Mouse (Mus musculus) liver, embryonic 12.5 days (tissue): Measurements from ENCODE around the gene Prkcb. TPM values are rescaled to one million over a fixed set of nuclear protein-coding genes. Genes with fewer than 3 reads are reported as not detected.

Experiments
- ATAC-seq: fragments of 200-750 bp; cut with Nextera tagmentation; 2 replicates; pipeline ENCODE4 v1.8.0; 2017; ENCODE audit warnings: moderate number of reproducible peaks, mild to moderate bottlenecking, moderate library complexity
- H3K27ac ChIP-seq: fragments of 300-500 bp; sonication (generic); 2 replicates; pipeline ENCODE4 v1.5.1; 2016; ENCODE audit warnings: mild to moderate bottlenecking
- H3K27me3 ChIP-seq: fragments of 300-500 bp; sonication (generic); replicated peaks from 2 replicates; pipeline ENCODE4 v1.6.1; 2016; ENCODE audit warnings: mild to moderate bottlenecking, moderate library complexity
- H3K36me3 ChIP-seq: fragments of 300-500 bp; sonication (generic); 2 replicates; pipeline ENCODE4 v1.6.1; 2016; ENCODE audit warnings: mild to moderate bottlenecking, moderate library complexity
- H3K4me1 ChIP-seq: fragments of 300-500 bp; sonication (generic); 2 replicates; pipeline ENCODE4 v1.6.1; 2016
- H3K4me2 ChIP-seq: fragments of 300-500 bp; sonication (generic); 2 replicates; pipeline ENCODE4 v1.6.1; 2016; ENCODE audit warnings: mild to moderate bottlenecking, moderate library complexity
- H3K4me3 ChIP-seq: fragments of 300-500 bp; sonication (generic); 2 replicates; pipeline ENCODE4 v1.5.1; 2016; ENCODE audit warnings: mild to moderate bottlenecking, moderate library complexity
- H3K9ac ChIP-seq: fragments of 300-500 bp; sonication (generic); 2 replicates; pipeline ENCODE4 v1.6.1; 2016; ENCODE audit warnings: mild to moderate bottlenecking, moderate library complexity
- H3K9me3 ChIP-seq: fragments of 300-500 bp; sonication (generic); replicated peaks from 2 replicates; pipeline ENCODE4 v1.6.1; 2016; ENCODE audit warnings: mild to moderate bottlenecking, moderate library complexity
- WGBS: fragments of 180-500 bp; shearing (Covaris S2); methylation state at CpG from one replicate; pipeline ENCODE4 v1.1.7; 2016; ENCODE audit not compliant: insufficient replicate concordance; 5-methylcytosine and 5-hydroxymethylcytosine counted together
- polyA plus RNA-seq: library from polyadenylated mRNA; unstranded; fragments of >200 nt; fragmentation: Nextera tagmentation; extraction: Ambion mirVana; gene quantifications from 2 replicates; pipeline ENCODE4 v1.2.1, GENCODE M21; 2016

Gene Prkcb
- polyA plus RNA-seq, 1 experiment from 2014 or later = 2.3 TPM

DNA sequence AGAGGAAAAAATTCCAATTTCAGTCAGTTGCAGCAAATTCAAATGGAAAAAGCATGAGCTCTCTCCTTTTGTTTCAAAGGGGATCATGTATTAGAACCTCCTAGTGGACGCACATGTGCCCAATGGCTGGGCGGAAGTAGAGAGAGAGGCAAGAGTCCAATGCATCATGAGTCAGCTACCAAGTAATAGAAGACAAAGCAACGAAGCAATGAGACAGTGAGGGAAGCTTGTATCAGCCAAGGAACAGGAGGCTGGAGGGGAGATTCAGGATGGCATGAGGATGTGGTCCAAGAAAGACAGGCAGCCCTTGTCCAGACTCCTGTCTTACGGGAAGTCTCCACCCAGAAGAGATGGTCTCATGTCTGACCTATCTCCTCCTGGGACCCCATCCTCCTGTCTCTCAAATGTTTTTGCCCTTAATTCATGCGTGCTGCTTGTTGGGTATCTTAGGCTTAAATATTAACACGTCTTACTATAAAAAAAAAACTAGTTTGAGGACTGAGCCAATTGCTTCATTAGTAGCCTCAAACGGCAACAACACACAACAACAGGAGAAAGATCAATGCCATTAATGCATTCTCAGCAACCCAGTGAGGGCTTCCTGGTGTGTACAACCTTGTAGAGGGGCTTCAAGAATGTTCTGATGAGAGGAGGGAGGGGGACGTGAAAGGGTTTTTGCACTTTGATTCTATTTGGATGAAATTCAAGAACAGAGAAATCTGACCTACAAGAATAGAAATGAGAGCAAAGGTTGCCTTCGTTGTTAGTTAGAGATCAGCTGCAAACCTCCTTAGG is 245.2 kb downstream of the Prkcb start:
- WGBS = 73% methylated on average over 9 of the region's 9 CpGs
- H3K9ac ChIP-seq = no peak overlapping the region
- H3K27ac ChIP-seq = no peak overlapping the region
- H3K9me3 ChIP-seq = no peaks in the 10 kb centered on the region
- no peak for ATAC-seq
- H3K4me2 ChIP-seq = no peak overlapping the region
- H3K4me1 ChIP-seq = no peaks in the 10 kb centered on the region
- no peak overlapping the region for H3K4me3 ChIP-seq
- no peaks in the 10 kb centered on the region for H3K27me3 ChIP-seq
- H3K36me3 ChIP-seq = no peaks in the 10 kb centered on the region

DNA sequence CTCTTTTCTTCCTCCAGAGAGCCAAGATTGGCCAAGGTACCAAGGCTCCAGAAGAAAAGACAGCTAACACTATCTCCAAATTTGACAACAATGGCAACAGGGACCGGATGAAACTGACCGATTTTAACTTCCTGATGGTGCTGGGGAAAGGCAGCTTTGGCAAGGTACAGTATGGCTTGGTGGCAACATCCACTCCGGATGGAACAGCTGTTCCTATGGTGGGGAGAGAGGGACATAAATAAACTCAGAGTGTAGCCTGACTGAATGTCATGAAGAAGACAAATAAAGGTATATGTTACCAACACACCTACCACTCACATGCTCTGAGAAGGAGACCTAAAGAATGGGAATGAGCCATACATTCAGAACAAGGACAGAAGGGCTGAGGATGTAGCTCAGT is 256.1 kb downstream of the Prkcb start:
- 45% methylated on average over 3 of the region's 3 CpGs for WGBS
- Histone ChIP-seq H3K4me3 (no peak overlapping the region), H3K9me3 (no peaks in the 10 kb centered on the region), H3K36me3 (no peaks in the 10 kb centered on the region), H3K9ac (no peak overlapping the region), H3K4me2 (no peak overlapping the region), H3K4me1 (no peaks in the 10 kb centered on the region), H3K27ac (no peak overlapping the region), H3K27me3 (no peaks in the 10 kb centered on the region)
- ATAC-seq = no peak

DNA sequence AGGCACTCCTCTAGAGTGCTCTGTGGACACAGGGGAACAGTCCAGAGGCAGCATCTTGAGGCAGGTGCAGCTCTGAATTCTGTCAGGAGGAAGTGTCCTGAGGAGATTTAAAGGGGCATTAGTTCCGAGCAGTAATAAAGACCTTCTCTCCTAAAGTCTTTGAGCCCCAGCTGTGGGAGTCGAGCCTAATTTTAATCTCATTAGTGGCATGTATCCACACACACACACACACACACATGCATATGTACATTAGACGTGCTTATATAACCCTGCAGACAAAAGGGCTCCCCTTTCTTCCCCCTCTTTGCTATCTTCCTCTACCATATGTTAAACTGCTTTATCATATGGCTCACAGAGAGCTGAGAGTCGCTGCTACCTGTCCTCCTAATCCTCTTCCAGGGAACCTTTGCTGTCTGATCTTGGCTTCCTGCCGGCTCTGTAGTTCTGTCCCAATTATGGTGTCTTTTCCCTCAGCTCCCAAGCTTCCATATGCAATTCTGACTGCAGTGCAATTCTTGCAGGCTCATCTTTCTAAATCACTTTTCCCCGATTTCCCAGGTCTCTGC is 268.1 kb downstream of the Prkcb start:
- H3K4me3 ChIP-seq = no peak overlapping the region
- no peaks in the 10 kb centered on the region for H3K4me1 ChIP-seq
- ATAC-seq = no peak
- no peaks in the 10 kb centered on the region for H3K36me3 ChIP-seq
- no peak overlapping the region for H3K4me2 ChIP-seq
- no peak overlapping the region for H3K27ac ChIP-seq
- H3K9ac ChIP-seq = no peak overlapping the region
- H3K27me3 ChIP-seq = no peaks in the 10 kb centered on the region
- H3K9me3 ChIP-seq = no peaks in the 10 kb centered on the region
- whole genome bisulfite sequencing = 30% methylated on average over 6 of the region's 6 CpGs

DNA sequence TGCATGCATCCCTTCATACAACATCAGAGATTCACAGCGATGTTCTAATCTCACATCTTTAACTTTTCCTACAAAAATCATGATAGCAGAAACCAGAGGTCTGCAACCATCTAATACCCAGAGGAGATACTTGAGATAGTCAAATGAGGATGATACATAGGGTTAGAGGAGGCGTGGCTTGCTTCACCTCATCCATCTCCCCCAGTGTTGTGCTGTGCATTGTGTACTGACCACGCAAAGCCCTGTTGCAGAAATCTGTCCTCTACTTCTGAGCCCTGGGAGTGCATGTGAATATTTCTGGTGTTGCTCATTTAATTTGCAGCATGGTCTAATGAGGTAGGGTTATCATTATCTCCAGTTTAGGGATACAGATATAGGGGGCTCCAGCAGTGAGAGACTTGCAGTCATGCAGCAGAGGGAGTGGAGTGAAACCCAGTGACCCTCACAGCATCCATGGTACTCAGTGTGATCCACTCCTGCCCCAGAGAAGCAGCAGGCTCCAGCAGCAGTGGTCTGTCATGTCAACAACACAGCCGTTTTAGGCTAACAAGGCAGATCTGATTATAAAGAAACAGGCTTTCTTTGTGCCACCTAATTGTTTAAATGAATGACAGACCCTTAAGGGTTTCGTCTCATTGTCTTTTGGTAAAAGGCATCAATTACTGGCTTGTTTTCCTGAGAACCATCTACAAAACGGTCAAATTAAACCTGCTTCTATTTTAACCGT is 269.7 kb downstream of the Prkcb start:
- H3K4me2 ChIP-seq = no peak overlapping the region
- no peak overlapping the region for H3K4me3 ChIP-seq
- no peaks in the 10 kb centered on the region for H3K9me3 ChIP-seq
- no peak overlapping the region for H3K9ac ChIP-seq
- WGBS = 53% methylated on average over 7 of the region's 7 CpGs
- H3K27ac ChIP-seq = no peak overlapping the region
- H3K27me3 ChIP-seq = no peaks in the 10 kb centered on the region
- ATAC-seq = no peak
- no peaks in the 10 kb centered on the region for H3K4me1 ChIP-seq
- no peaks in the 10 kb centered on the region for H3K36me3 ChIP-seq

DNA sequence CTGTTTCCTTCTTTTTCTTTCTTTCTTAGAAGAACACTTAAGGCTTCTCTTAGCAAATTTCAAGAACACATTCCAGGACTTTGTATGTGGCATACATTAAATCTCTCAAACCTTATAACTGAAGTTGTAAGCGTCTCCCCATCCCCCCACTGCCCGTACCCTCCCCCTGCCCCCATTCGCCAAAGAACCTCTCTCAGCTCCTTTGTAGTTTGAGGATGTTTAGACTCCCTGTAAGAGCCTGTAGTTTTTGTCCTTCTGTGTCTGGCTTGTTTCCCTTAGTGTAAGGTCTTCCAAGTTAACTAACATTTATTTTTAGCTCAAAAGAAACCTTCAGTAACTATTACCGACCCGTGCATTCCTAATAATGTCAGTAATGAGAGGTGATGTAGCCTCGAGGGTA is 270.4 kb downstream of the Prkcb start:
- Histone ChIP-seq H3K4me3 (no peak overlapping the region), H3K27me3 (no peaks in the 10 kb centered on the region), H3K9ac (no peak overlapping the region), H3K4me1 (no peaks in the 10 kb centered on the region), H3K9me3 (no peaks in the 10 kb centered on the region), H3K27ac (no peak overlapping the region), H3K4me2 (no peak overlapping the region), H3K36me3 (no peaks in the 10 kb centered on the region)
- WGBS = 54% methylated on average over 6 of the region's 6 CpGs
- no peak for ATAC-seq

DNA sequence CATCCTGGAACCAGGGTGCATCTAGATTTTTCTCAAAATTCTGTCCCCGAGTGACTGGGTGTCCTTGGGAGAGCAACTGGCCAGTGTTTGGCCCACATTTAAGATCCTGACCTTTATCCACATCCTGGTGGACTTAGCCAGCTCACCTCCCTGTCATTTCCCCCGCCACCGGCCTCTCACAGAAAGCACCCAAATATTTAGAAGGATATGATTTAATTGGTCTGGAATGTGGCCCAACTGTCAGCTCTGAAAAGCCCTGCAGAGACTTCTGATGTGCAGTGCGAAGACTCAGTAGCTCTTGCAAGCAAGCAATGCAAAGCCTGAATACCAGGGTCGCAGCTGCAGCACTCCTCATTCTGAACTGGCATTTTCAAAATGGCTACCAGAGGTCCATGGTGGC is 274.0 kb downstream of the Prkcb start:
- Histone ChIP-seq H3K4me3 (no peak overlapping the region), H3K4me1 (no peaks in the 10 kb centered on the region), H3K27me3 (no peaks in the 10 kb centered on the region), H3K36me3 (no peaks in the 10 kb centered on the region), H3K27ac (no peak overlapping the region), H3K4me2 (no peak overlapping the region), H3K9me3 (no peaks in the 10 kb centered on the region), H3K9ac (no peak overlapping the region)
- WGBS = 53% methylated on average over 5 of the region's 5 CpGs
- ATAC-seq = no peak

DNA sequence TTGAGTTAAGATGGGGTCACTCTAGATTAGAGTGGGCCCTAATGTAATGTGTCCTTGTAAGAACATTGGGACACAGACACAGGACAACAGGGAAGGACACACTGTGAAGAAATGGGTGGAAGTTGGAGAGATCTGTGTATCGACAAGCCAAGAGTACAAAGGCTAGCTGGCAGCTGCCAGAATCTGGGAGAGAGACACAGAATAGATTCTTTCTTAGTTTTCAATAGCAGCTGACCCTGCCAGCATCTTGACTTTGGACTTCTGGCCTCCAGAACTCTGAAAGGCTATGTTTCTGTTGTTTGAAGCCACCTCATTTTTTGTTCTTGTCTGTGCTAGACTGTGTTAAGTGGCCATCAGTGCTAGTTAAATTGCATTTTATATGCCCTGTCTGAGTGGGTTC is 276.8 kb downstream of the Prkcb start:
- WGBS = 52% methylated on average over 1 of the region's 1 CpGs
- Histone ChIP-seq H3K36me3 (no peaks in the 10 kb centered on the region), H3K4me1 (no peaks in the 10 kb centered on the region), H3K4me2 (no peak overlapping the region), H3K9me3 (no peaks in the 10 kb centered on the region), H3K27me3 (no peaks in the 10 kb centered on the region), H3K4me3 (no peak overlapping the region), H3K27ac (no peak overlapping the region), H3K9ac (no peak overlapping the region)
- no peak for ATAC-seq

DNA sequence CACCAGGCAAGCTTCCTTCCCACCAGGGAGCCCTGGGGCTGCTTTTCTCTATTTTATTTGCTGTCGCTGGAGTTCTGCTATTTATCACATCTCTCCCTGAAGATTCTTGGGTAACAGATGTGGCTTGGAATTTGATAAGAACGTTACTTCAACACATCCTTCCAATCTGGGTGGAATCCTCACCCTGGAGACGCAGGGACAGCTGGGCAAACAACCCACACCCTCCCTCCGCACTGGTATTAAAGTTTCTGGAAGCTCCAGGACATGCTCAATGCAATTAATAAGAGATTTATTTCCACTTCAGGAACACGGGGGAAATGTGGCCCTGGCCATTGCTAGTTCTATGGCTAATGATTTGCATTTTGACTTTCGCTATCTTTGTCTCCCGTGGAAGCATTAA is 277.5 kb downstream of the Prkcb start:
- Histone ChIP-seq H3K4me1 (no peaks in the 10 kb centered on the region), H3K4me2 (no peak overlapping the region), H3K9me3 (no peaks in the 10 kb centered on the region), H3K4me3 (no peak overlapping the region), H3K9ac (no peak overlapping the region), H3K27me3 (no peaks in the 10 kb centered on the region), H3K27ac (no peak overlapping the region), H3K36me3 (no peaks in the 10 kb centered on the region)
- 43% methylated on average over 7 of the region's 7 CpGs for WGBS
- no peak for ATAC-seq

DNA sequence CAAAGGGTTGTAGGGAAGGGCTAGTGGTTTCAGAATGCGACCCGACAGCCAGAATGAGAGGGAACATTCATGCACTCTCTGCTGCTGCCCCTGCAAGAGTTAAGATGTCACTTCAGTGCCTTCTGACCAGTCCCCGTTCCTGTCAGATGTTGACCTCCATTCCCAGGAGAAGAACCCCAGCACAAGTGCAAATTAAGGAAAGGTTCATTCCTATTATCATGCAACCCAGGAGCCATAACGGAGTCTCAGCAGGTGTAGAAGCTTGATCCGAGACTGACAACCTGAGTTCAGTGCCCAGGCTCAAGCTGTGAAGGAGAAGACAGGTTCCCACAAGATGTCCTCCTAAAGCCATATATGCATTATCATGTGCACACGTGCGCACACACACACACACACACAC is 280.2 kb downstream of the Prkcb start:
- Histone ChIP-seq H3K4me1 (no peaks in the 10 kb centered on the region), H3K4me3 (no peak overlapping the region), H3K9ac (no peak overlapping the region), H3K36me3 (no peaks in the 10 kb centered on the region), H3K4me2 (no peak overlapping the region), H3K9me3 (no peaks in the 10 kb centered on the region), H3K27ac (no peak overlapping the region), H3K27me3 (no peaks in the 10 kb centered on the region)
- ATAC-seq = no peak
- 66% methylated on average over 7 of the region's 7 CpGs for WGBS

DNA sequence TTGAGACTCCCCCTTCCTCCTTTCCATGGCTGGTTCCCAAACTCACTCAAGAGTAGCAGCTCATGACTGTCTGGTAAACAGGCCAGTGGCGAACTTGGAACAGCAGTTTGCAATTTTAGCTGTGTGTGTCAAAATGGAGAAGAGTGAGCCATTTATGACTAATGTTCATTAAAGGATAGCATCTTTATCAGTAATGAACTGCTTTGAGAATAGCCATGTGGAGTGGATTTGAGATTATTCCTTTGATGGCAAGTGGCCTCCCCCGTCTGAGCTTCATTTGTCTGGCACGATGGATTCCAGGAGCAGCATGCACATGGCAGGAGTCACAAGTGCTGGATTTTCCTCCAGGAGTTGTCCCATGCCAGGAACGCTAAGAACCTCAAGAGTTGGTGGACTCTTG is 281.9 kb downstream of the Prkcb start:
- 48% methylated on average over 4 of the region's 4 CpGs for WGBS

DNA sequence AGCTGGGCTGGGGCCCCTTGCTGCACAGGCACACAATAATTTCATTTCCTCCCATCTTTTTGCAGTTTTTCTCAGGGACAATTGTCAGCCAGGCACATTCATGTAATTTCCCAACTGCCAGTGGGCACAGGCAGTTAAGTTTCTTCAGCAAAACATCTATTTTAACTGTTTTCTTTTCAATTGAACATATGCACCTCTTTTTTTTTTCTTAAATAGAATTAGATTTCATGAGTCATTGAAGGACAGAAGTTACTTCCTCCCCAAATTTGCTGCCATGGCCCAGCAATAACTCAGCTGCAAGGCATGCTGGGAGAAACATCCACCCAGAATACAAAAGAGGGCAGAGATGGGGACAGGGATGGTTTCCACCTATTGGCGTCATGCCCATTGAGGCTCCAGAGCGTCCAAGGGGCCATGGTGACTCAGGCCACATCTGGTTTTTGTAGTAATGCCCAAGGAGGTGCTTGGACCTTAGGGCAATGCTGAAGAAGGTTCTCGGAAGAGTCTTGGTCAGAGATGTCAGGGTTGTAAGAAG is 284.6 kb downstream of the Prkcb start:
- Histone ChIP-seq H3K4me1 (no peaks in the 10 kb centered on the region), H3K4me2 (no peak overlapping the region), H3K27ac (no peak overlapping the region), H3K4me3 (no peak overlapping the region), H3K9ac (no peak overlapping the region), H3K36me3 (no peaks in the 10 kb centered on the region), H3K27me3 (no peaks in the 10 kb centered on the region), H3K9me3 (no peaks in the 10 kb centered on the region)
- no peak for ATAC-seq
- WGBS = 74% methylated on average over 3 of the region's 3 CpGs

More for the DNA sequence above, 281.9 kb downstream of the Prkcb start:
- Histone ChIP-seq H3K9ac (no peak overlapping the region), H3K4me2 (no peak overlapping the region), H3K4me1 (no peaks in the 10 kb centered on the region), H3K27ac (no peak overlapping the region), H3K36me3 (no peaks in the 10 kb centered on the region), H3K9me3 (no peaks in the 10 kb centered on the region), H3K27me3 (no peaks in the 10 kb centered on the region), H3K4me3 (no peak overlapping the region)
- no peak for ATAC-seq

DNA sequence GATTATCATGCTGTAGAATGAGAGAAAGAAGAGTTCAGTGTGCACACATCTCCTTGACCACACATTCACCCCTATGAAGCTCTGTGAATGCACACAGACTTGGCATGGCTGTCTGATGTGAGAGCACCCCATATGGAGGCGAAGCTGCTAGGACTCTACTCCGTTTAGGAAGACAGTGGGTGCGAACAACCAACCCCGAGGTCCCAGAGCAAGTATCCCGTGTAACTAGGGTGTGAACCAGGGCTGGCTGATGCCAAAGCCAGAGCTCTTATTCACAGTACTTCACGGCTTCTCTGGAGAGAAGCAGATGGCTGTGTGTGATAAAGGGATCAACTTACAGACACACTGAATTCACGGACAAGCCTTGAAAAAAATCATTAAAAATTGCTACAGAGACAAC is 285.9 kb downstream of the Prkcb start:
- no peak for ATAC-seq
- no peaks in the 10 kb centered on the region for H3K4me1 ChIP-seq
- H3K4me3 ChIP-seq = no peak overlapping the region
- no peak overlapping the region for H3K9ac ChIP-seq
- no peaks in the 10 kb centered on the region for H3K36me3 ChIP-seq
- no peaks in the 10 kb centered on the region for H3K9me3 ChIP-seq
- no peak overlapping the region for H3K4me2 ChIP-seq
- 55% methylated on average over 7 of the region's 7 CpGs for WGBS
- no peaks in the 10 kb centered on the region for H3K27me3 ChIP-seq
- H3K27ac ChIP-seq = no peak overlapping the region
